Mouse (Mus musculus): ENCODE measurements at regions not wholly inside any gene's neighbourhood (a gene's known extent, or its start where the extent isn't known, plus 50 kb on each side); places are given as distances from the start of the nearest gene placed in this dataset.

- DNase-seq (ENCODE audit: low spot score): no peak
Measured at GRCm38 (mm10) chr10:93361654-93362195, 50.8 kb upstream of the Elk3 start.

GRCm38 (mm10) chr10:93364108-93364793 is 53.3 kb upstream of the Elk3 start:
- no peak for DNase-seq (ENCODE audit: low spot score)

GRCm38 (mm10) chr10:93364881-93365280 is 53.9 kb upstream of the Elk3 start:
- peak; percentile 38 for DNase-seq (ENCODE audit: low spot score)

- DNase-seq (ENCODE audit: low spot score): no peak
Measured at GRCm38 (mm10) chr10:93365318-93365717, 54.4 kb upstream of the Elk3 start.

GRCm38 (mm10) chr10:93365824-93366223 is 54.9 kb upstream of the Elk3 start:
- DNase-seq (ENCODE audit: low spot score): no peak

- no peak for DNase-seq (ENCODE audit: low spot score)
Measured at GRCm38 (mm10) chr10:93369737-93370136, 58.8 kb upstream of the Elk3 start.

GRCm38 (mm10) chr10:93370331-93370730 is 59.4 kb upstream of the Elk3 start:
- no peak for DNase-seq (ENCODE audit: low spot score)

- no peak for DNase-seq (ENCODE audit: low spot score)
Measured at GRCm38 (mm10) chr10:93372281-93372680, 61.3 kb upstream of the Elk3 start.

- no peak for DNase-seq (ENCODE audit: low spot score)
Measured at GRCm38 (mm10) chr10:93373265-93373664, 62.3 kb upstream of the Elk3 start.

GRCm38 (mm10) chr10:93373954-93374689 is 63.2 kb upstream of the Elk3 start:
- DNase-seq (ENCODE audit: low spot score): no peak

- DNase-seq (ENCODE audit: low spot score): no peak
Measured at GRCm38 (mm10) chr10:93374690-93374994, 63.7 kb upstream of the Elk3 start.

GRCm38 (mm10) chr10:93375007-93375711 is 64.2 kb upstream of the Elk3 start:
- DNase-seq (ENCODE audit: low spot score): peak; percentile 78

GRCm38 (mm10) chr10:93375771-93376170 is 64.8 kb upstream of the Elk3 start:
- no peak for DNase-seq (ENCODE audit: low spot score)

- DNase-seq (ENCODE audit: low spot score): peak; percentile 78
Measured at GRCm38 (mm10) chr10:93376457-93376941, 65.6 kb upstream of the Elk3 start.

- no peak for DNase-seq (ENCODE audit: low spot score)
Measured at GRCm38 (mm10) chr10:93389276-93389675, 63.9 kb upstream of the Lta4h start.

- DNase-seq (ENCODE audit: low spot score): peak; percentile 55
Measured at GRCm38 (mm10) chr10:93391296-93391695, 61.9 kb upstream of the Lta4h start.

GRCm38 (mm10) chr10:93393902-93394301 is 59.3 kb upstream of the Lta4h start:
- no peak for DNase-seq (ENCODE audit: low spot score)

GRCm38 (mm10) chr10:93397711-93398110 is 55.5 kb upstream of the Lta4h start:
- no peak for DNase-seq (ENCODE audit: low spot score)

- peak; percentile 21 for DNase-seq (ENCODE audit: low spot score)
Measured at GRCm38 (mm10) chr10:93398531-93399320, 54.5 kb upstream of the Lta4h start.

- no peak for DNase-seq (ENCODE audit: low spot score)
Measured at GRCm38 (mm10) chr10:93402689-93403509, 50.3 kb upstream of the Lta4h start.

Data from heart, adult 8-10 months (tissue).